Mouse (Mus musculus): ENCODE data around the gene A430005L14Rik. TPM values are rescaled to one million over a fixed set of nuclear protein-coding genes. Genes with fewer than 3 reads are reported as not detected.

A430005L14Rik gene
- polyA plus RNA-seq, 1 experiment from 2014 or later, result 85.5 TPM

GRCm38 (mm10) chr4:153993505-153993904 is 36.5 kb downstream of the A430005L14Rik start:
- Histone ChIP-seq H3K9me3 (ENCODE audit: control insufficient read depth, low read length) (no peaks in the 10 kb centered on the region), H3K9ac (ENCODE audit: low read length) (no peak overlapping the region), H3K27ac (ENCODE audit: low read length) (no peak overlapping the region), H3K27me3 (ENCODE audit: control insufficient read depth, insufficient read depth, low read depth, low read length) (no peaks in the 10 kb centered on the region), H3K4me3 (ENCODE audit: low read length) (no peak overlapping the region), H3K36me3 (ENCODE audit: control insufficient read depth, insufficient read depth, low read length) (peaks cover 59% of the 10 kb centered on the region), H3K4me1 (replicated peaks; ENCODE audit: control insufficient read depth, insufficient read depth, low read length) (no peaks in the 10 kb centered on the region), H3K4me2 (ENCODE audit: low read depth, low read length) (no peak overlapping the region)
- no peak for ATAC-seq (ENCODE audit: low read depth)
- WGBS, result 88% methylated on average over 8 of the region's 8 CpGs

- Histone ChIP-seq H3K27me3 (ENCODE audit: control insufficient read depth, insufficient read depth, low read depth, low read length) (no peaks in the 10 kb centered on the region), H3K9me3 (ENCODE audit: control insufficient read depth, low read length) (no peaks in the 10 kb centered on the region), H3K4me1 (replicated peaks; ENCODE audit: control insufficient read depth, insufficient read depth, low read length) (no peaks in the 10 kb centered on the region), H3K9ac (ENCODE audit: low read length) (no peak overlapping the region), H3K4me2 (ENCODE audit: low read depth, low read length) (no peak overlapping the region), H3K4me3 (ENCODE audit: low read length) (no peak overlapping the region), H3K36me3 (ENCODE audit: control insufficient read depth, insufficient read depth, low read length) (peaks cover 17% of the 10 kb centered on the region), H3K27ac (ENCODE audit: low read length) (no peak overlapping the region)
- WGBS, result 87% methylated on average over 5 of the region's 5 CpGs
- ATAC-seq (ENCODE audit: low read depth), result no peak
These were observed 48.5 kb downstream of the A430005L14Rik start for GRCm38 (mm10) chr4:154005488-154005887.

GRCm38 (mm10) chr4:154006264-154006663 is 49.2 kb downstream of the A430005L14Rik start:
- no peak overlapping the region for H3K4me3 ChIP-seq (ENCODE audit: low read length)
- H3K9me3 ChIP-seq (ENCODE audit: control insufficient read depth, low read length), result no peaks in the 10 kb centered on the region
- H3K4me2 ChIP-seq (ENCODE audit: low read depth, low read length), result no peak overlapping the region
- H3K4me1 ChIP-seq (replicated peaks; ENCODE audit: control insufficient read depth, insufficient read depth, low read length), result no peaks in the 10 kb centered on the region
- no peaks in the 10 kb centered on the region for H3K27me3 ChIP-seq (ENCODE audit: control insufficient read depth, insufficient read depth, low read depth, low read length)
- WGBS, result 95% methylated on average over 6 of the region's 6 CpGs
- peaks cover 17% of the 10 kb centered on the region for H3K36me3 ChIP-seq (ENCODE audit: control insufficient read depth, insufficient read depth, low read length)
- H3K9ac ChIP-seq (ENCODE audit: low read length), result no peak overlapping the region
- no peak overlapping the region for H3K27ac ChIP-seq (ENCODE audit: low read length)
- no peak for ATAC-seq (ENCODE audit: low read depth)

- peaks cover 3% of the 10 kb centered on the region for H3K4me1 ChIP-seq (replicated peaks; ENCODE audit: control insufficient read depth, insufficient read depth, low read length)
These were observed 50.7 kb downstream of the A430005L14Rik start for GRCm38 (mm10) chr4:154007759-154008158.

GRCm38 (mm10) chr4:154010907-154011645 is 54.0 kb downstream of the A430005L14Rik start:
- peak overlapping the region; percentile 89 for H3K9ac ChIP-seq (ENCODE audit: low read length)
- H3K36me3 ChIP-seq (ENCODE audit: control insufficient read depth, insufficient read depth, low read length), result peaks cover 5% of the 10 kb centered on the region
- no peak overlapping the region for H3K27ac ChIP-seq (ENCODE audit: low read length)
- peaks cover 11% of the 10 kb centered on the region for H3K4me1 ChIP-seq (replicated peaks; ENCODE audit: control insufficient read depth, insufficient read depth, low read length)
- peak overlapping the region; percentile 84 for H3K4me2 ChIP-seq (ENCODE audit: low read depth, low read length)
- no peaks in the 10 kb centered on the region for H3K9me3 ChIP-seq (ENCODE audit: control insufficient read depth, low read length)
- ATAC-seq (ENCODE audit: low read depth), result peak; percentile 46; the same call in 1 of the 2 replicates
- no peaks in the 10 kb centered on the region for H3K27me3 ChIP-seq (ENCODE audit: control insufficient read depth, insufficient read depth, low read depth, low read length)
- 25% methylated on average over 13 of the region's 13 CpGs for WGBS
- H3K4me3 ChIP-seq (ENCODE audit: low read length), result peak overlapping the region; percentile 79

More at GRCm38 (mm10) chr4:154007759-154008158, 50.7 kb downstream of the A430005L14Rik start:
- Histone ChIP-seq H3K4me3 (ENCODE audit: low read length) (no peak overlapping the region), H3K9ac (ENCODE audit: low read length) (no peak overlapping the region), H3K27me3 (ENCODE audit: control insufficient read depth, insufficient read depth, low read depth, low read length) (no peaks in the 10 kb centered on the region), H3K36me3 (ENCODE audit: control insufficient read depth, insufficient read depth, low read length) (peaks cover 13% of the 10 kb centered on the region), H3K27ac (ENCODE audit: low read length) (no peak overlapping the region), H3K9me3 (ENCODE audit: control insufficient read depth, low read length) (no peaks in the 10 kb centered on the region), H3K4me2 (ENCODE audit: low read depth, low read length) (no peak overlapping the region)
- WGBS, result 45% methylated on average over 4 of the region's 4 CpGs
- no peak for ATAC-seq (ENCODE audit: low read depth)

Other genes with a start within 250 kb of the A430005L14Rik start
- gene Dffb, start 17.9 kb downstream of the A430005L14Rik start, polyA plus RNA-seq (2015; fragmentation: Nextera tagmentation; extraction: Ambion mirVana), result 12.4 and 13.6 TPM in 2 replicates
- gene Cep104, start 18.0 kb downstream of the A430005L14Rik start, polyA plus RNA-seq (2015; fragmentation: Nextera tagmentation; extraction: Ambion mirVana), result 16.1 and 17.3 TPM in 2 replicates
- gene Lrrc47, start 54.5 kb downstream of the A430005L14Rik start, polyA plus RNA-seq (2015; fragmentation: Nextera tagmentation; extraction: Ambion mirVana), result 12.2 and 12.8 TPM in 2 replicates
- gene Smim1, start 69.0 kb downstream of the A430005L14Rik start, polyA plus RNA-seq (2015; fragmentation: Nextera tagmentation; extraction: Ambion mirVana), result 42.5 and 44.7 TPM in 2 replicates
- not detected in 2 replicates for gene Ccdc27, start 85.4 kb downstream of the A430005L14Rik start, polyA plus RNA-seq (2015; fragmentation: Nextera tagmentation; extraction: Ambion mirVana)
- 3.4 and 5.2 TPM in 2 replicates for gene Trp73, start 183.0 kb downstream of the A430005L14Rik start, polyA plus RNA-seq (2015; fragmentation: Nextera tagmentation; extraction: Ambion mirVana)
- 36.0 and 39.2 TPM in 2 replicates for gene Wrap73, start 185.1 kb downstream of the A430005L14Rik start, polyA plus RNA-seq (2015; fragmentation: Nextera tagmentation; extraction: Ambion mirVana)
- gene Tprgl, start 203.4 kb downstream of the A430005L14Rik start, polyA plus RNA-seq (2015; fragmentation: Nextera tagmentation; extraction: Ambion mirVana), result 144 and 148 TPM in 2 replicates
- gene Megf6, start 213.5 kb downstream of the A430005L14Rik start, polyA plus RNA-seq (2015; fragmentation: Nextera tagmentation; extraction: Ambion mirVana), result 23.4 and 28.2 TPM in 2 replicates

Measured in lung, embryonic 16.5 days (tissue).